Mouse (Mus musculus): ENCODE results near the gene Emp2.
"Not testable (repeated sequence)": the region's sequence is repeated elsewhere in the genome, so short reads cannot be mapped to it uniquely, and the experiment has no call there.

The Emp2 gene

DNA sequence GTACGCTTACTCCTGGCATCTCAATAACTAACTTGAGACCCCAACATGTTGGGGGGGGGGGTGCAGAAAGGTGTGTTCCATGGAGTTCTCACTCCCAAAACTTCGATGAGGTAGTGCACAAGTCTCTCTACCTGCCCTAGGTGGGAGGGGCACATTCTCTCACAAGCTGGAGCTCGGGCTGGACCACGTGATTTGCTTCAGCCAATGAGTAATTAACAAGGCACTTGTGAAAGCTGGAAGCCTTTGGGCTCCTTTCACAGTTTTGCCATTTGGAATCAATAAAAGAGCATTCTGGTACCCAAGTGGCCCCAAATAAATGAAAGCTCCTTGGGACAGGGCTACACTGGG lies 3.4 kb upstream of the Emp2 start:
- in situ Hi-C loops (cut with MboI) = no loop called here

DNA sequence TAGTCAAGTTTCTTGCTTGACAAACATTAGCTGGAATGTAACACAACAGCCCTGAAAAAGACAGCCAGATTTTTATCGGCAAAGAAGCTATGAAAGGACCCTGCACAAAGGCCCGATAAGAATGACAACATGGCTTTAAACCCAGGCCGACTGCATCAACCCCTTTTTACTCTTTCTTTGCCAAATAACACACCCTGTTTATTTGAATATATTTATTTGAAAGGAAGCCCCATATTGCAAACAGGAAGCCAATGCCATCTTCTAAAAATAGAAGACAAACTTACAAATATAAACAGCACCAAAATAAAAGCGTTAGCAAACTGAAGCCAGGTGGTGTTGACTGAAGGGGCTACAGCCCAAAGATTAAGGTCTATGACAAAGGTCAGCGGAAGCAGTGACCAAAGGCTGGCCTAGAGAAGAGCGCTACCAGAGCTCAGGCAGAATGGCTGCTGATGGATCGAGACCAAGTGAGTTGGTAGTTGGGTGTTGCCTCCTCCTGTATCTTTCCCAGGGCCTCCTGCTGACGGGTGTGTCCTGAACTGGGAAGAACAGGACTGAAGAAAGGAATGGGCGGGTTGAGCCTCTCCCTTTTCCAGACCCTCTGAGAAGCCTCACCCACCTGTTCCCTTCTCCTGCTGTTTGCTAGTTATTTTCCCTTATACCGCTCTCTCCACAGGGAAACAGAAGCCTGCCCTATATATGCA lies 2.9 kb upstream of the Emp2 start:
- in situ Hi-C loops (cut with MboI) = no loop called here

DNA sequence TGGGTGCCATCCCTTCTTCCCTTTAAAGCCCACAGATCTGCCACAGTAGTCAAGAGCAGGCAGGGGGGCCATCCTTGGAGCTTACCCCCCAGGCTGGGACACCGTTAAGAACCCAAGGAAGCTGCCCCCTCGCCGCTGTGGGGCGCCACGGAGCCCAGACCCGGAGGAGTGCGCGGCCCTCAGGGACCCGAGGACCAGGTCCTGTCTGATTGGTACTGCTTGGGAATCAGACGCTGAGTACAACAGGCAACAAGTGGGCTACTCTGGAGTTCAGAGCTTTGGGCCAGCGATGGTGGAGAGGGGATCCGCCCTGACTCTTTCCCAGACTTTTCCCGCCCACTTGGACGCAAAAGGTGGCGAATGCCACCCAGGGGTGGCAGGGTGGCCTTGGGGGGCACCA lies 542 bp downstream of the Emp2 start:
- in situ Hi-C loops (cut with MboI) = no loop called here

DNA sequence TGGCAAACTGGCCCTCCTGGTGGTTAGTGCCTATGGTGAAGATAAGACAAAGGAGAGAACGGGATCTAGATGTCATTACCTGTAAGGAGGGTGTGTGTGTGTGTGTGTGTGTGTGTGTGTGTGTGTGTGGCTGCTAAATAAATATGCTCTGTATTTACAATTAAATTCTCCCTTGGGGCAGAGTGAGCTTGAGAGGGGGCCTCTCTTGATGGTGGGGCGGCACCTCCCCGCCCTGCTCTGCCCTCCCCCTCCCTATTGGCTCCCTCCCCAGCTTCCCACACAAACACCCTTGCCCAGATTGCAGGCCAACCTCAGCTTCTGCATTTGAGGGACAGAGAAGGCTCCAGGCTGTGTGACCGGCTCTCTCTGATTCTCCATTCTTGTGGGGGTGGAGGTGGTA lies 1.8 kb downstream of the Emp2 start:
- in situ Hi-C loops (cut with MboI) = no loop called here

DNA sequence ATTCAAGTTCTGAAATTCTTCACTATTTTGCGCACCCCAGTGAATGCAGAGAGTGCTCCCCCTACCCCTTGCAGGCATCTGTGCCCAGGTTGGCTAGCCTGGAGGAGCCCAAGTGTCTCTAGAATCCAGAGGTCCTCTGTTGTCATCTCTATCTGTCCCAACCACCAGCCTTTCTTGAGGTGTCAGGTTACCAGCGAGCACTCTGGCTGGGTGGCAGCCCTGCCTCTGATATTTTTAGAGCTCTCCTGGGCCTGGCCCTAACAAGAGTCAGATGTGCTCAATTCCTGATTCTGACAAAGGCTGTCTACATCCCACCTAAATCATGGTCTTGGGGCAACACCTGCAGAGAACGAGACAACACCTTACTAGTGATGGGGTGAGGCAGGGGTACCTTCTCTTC lies 2.7 kb downstream of the Emp2 start:
- in situ Hi-C loops (cut with MboI) = no loop called here

DNA sequence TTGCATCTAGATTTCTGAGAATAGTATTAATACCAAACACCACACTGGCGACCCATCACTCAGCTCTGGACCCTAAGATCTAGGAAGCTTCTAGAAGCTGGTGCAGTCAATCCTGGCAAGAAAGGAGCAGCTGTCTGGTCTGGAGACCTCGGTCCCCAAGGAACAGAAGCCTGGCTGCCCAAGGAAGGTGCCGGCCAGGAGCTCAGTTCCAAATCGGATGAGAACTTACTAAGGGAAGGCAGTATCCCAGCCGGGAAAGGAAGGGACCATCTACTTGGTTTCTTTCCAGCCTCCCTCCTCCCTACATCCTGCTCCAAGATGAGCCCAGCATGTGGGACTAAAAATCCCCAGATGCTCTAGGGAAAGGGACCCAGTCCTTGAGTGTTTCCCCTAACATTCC lies 3.3 kb downstream of the Emp2 start:
- in situ Hi-C loops (cut with MboI) = no loop called here

DNA sequence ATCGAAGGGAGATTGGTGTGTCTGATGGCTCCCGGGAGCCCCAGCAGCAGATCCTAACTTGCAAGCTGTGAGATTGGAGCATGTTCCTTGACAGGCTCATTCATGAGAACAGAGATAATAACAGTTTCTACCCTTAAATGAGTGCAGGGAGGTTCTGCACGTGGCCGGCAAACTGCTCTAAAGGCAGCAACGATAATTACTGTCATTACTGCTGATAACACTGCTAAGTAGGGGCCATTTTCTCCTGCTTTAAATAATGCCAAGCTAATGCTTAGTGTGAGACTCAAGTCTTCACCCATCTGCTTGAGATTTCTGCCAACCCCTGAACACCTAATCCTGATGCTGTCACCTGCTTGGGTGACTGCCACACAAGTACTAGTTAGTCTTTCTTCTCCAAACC lies 6.4 kb downstream of the Emp2 start:
- in situ Hi-C loops (cut with MboI) = no loop called here

DNA sequence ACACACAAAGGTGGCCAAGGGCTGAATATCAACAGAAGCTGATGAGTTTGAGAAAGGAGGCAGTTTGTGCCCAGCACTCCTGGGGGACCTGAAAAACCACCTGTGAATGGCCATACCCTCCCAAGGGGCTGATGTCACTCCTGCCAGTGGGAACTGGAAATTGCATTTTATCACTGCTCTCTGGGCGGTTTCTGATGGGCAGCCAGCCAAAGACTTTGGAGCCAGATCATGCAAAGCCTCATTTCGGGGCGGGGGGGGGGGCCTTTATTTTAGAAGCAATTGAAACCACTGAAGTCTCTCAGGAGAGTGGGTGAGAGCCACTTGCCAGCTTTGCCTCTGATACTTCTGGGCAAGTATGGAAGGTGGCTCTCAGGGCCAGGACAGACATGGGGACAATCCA lies 7.7 kb downstream of the Emp2 start:
- in situ Hi-C loops (cut with MboI) = no loop called here

DNA sequence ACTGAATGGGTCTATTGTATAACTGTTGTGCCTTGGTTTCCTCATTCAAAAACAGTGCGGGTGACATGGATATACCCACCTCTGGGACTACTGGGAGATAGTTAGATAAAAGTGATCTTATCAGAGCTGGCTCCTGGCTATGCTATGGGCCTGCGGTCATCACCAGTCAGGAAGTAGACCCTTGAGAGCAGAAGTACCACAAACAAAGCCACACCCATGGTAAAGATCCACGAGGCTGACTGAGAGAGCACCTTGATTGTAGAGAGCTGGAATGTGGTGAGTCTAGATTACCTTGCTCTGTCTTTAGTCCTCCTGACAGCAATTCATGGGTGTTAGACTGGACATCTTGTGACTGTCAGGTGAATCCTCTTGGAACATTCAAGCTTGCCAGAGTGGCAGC lies 12.4 kb downstream of the Emp2 start:
- in situ Hi-C loops (cut with MboI) = no loop called here

DNA sequence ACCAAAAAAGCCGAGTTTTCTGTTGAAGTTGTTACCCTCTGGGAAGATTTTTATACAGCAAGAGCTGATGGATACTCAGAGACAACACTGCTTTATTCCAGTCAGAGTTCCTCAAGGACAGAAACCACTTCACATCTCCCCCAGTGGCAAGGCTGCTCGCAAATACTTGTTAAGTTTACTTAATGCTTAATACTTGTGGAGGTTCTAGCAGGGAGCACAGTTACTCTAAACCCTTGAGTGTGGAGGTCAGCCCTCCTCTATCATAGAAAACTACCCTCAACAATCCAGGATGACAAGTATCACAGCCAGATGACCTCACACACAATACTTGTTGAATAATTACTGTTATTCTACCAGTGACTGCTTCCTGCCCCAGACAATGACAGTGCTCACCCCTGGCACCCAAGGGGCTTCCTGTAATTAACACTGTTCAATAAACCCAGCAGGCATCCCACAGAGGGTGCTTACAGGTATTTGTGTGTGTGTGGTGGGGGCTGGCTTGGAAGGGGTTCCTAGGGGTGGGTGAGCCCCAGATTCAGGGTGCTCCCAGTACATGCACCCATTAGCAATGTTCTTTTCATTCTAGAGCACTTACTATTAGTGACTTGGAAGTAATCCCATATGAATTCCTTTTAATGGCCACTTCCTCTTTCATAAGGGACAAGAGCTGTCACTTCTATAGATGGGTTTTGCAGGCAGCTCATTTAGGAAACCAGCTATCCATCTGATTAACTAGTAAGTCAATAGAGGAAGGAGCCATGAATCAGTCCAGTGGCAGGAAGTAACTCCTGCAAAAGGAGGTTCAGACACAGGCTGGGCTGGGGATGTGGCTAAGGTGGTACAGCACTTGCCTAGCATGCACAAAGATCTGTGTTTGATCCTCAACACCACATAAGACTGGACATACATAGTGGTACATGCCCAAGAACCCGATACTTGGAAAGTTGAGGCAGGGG lies 13.3 kb downstream of the Emp2 start:
- in situ Hi-C loops (cut with MboI) = no loop called here

DNA sequence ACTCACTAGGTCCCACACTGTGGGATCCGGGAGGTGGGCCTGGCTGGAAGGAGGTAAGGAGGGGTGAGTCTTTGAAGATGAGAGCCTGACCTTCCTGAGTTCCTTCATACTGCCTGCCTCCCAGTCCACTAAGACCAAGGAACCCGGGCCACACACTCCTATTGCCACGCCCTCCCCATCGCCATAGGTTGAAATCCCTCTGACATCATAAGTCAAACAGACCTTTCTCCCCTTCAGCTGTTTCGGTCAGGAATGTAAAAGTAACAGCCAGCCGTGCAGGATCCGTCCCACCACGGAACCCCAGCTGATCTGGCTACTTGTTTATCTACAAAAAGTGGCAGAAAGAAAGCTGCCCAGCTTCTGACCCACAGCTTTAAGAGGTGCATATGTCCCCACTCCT lies 14.1 kb downstream of the Emp2 start:
- in situ Hi-C loops (cut with MboI) = no loop called here

DNA sequence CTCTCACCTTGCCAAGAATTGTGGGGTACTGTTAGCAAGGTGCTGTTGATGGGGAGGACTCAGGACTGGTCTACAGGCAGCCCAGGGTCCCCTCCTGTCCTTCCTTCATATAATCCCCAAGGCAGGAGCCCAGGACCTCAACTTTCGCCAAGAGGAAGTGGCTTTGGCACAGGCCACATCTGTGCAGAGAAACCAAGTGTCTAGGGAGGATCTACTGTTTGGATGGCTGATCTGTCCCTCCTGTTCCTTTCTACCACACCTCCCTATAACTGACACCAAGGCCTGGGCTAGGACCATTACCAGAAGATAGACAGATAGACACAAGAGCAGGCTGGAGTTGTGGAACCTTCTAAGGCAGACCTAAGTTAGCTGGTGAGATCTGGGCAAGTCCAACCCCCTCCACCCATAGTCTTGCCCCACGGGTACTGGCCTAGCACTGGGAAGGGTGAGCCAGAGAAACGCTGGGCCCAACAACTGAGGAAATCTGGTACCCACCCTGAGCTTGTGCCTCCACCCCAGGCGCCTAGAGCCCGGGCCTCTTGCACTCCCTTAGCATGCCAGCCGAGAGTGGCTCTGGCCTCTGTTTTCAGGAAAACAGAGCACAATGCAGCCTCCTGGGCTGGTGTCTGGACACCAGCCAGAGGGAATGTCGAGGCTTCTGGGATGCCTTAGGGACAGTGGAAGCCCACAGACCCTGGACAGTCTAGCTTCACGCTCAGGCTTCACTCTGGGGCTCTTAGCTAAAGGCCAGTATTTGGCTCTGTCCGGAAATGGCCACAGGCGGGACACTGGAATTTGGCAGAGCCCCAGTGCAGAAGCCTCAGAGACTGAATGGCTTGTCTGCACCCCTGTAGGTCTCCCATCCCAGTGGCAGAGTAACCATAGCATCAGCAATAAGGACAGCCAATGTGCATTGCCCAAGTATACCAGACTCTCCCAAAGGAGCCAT lies 15.8 kb downstream of the Emp2 start:
- in situ Hi-C loops (cut with MboI) = no loop called here

DNA sequence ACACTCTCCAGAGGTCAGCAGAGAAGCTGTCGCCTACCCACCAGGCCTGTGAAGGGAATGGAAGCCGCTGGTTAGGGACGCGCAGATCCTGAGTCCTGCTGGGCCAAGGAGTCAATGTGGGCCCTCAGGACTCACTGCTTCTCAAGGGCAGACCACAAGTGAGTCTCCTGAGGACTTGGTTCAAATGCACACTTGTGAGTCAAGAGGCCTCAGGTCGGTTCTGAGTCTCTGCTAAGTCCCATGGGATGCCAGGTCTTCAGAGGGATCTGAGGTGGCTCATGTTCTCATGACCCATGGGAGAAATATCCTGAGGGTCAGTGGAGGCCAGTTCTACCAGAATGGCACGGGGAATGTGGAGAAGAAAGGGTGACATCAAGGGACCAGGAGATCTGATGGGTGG lies 25.7 kb downstream of the Emp2 start:
- in situ Hi-C loops (cut with MboI) = no loop called here

DNA sequence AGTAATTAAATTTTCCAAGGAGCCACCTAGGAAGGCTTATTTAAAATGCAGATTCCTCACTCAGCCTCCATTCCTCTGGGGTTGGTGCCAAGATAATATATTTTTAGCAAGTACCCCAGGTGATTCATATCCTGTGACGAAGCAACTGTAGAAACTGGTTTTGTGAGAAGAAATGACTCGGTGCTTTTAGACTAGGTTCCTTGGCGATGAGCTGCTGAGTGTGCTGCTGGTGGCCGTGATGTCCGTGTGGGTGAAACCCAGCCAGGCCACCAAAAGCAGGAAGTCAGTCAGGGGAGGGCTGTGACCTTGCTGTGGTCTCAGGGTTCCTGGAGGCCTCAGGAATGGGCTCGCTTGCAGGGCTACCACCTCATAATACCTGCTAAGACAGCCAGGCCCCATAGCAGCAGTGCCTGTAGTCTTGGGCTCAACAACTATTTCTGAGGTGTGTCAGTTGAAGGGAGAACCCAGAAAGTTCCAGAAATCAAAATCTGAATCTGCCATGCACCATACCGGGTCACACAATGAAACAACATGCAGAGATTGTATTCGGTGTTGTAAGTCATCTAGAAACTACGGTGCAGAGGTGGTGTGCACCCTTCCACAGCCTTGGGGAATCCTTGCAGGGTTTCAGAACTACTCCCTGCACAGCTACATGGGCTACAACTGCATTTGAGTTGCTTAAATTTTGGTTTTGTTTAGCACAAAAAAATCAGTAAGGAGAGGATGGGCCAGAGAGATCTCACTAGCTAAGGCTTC lies 27.1 kb downstream of the Emp2 start:
- in situ Hi-C loops (cut with MboI) = no loop called here

DNA sequence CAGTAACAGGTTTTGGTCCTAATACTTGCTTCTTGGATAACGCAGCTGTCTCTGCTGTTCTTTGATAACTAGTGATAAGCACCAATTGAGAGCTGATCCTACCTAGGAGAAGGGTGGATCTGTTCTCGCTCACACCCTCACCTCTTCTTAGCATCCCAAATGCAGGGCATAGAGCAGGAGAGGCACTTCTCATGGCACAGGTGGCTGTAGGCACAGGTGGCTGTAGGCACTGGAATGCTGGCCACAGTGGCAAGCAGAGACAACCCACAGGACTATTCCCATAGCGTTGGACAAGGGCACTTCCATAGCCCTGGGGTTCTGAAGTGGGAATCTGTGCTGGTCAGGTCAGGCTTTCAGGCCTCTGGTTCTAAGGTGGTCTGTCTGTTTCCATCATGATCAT lies 31.9 kb downstream of the Emp2 start:
- in situ Hi-C loops (cut with MboI) = no loop called here

DNA sequence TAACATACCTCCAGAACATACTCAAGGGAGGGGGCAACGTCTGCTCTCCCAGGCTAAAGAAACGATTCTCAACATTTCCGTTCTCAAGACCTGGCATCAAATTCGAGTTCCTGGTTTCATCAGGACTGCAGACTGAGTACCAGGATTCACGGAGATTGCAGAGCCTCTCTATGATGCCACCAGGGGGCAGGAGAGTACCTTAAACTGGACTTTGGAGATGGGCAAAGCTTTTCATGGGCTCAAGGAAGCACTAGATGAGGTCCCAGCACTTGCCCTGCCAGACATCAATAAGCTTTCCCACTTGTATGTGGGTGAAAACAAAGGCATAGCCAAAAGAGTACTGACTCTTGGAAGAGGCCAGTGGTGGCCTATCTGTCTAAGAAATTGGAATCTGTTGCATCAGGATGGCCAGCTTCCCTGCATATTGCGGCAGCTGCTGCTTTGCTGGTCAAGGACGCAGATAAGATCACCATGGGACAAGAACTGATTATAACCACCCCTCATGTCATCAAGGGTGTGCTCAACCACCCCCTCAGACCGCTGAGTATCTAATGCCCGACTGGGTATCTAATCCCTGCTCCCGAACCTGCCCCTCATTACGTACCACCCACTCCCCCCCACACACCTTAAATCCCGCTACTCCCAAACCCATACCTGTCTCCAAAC lies 33.3 kb downstream of the Emp2 start:
- in situ Hi-C loops (cut with MboI) = no loop called here

DNA sequence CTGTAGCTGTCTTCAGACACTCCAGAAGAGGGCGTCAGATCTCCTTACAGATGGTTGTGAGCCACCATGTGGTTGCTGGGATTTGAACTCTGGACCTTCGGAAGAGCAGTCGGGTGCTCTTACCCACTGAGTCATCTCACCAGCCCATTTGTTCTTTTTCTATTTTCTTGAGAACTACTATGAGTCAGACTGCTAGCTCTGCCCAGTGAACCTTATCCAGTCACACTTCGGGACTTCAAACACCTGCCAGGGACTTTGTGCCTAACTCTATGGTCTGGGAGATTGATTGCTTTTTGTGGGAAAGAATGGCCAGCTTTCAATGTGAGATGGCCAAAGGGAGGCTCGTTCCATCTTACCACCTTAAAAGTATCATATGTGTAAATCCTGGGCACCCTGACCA lies 37.0 kb downstream of the Emp2 start:
- in situ Hi-C loops (cut with MboI) = not testable (repeated sequence)

DNA sequence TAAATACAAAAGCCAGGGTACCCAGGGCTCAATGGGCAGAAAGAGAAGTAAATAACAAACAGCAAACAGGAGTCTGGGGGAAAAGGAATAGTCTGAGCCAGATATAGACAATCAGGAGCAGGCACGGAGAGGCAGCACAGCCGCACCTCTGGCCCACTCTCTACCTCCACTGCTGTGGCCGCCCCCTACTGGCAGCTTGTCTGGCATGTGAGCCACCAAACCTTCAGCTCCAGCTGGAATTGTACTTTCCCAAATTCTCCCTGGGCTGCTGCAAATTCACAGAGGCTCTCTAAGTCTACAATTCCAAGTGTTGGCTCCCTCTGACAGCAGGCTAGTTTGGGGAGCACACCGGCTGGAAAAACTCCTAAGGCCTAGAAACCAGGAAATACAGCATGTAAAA lies 39.3 kb downstream of the Emp2 start:
- in situ Hi-C loops (cut with MboI) = no loop called here

DNA sequence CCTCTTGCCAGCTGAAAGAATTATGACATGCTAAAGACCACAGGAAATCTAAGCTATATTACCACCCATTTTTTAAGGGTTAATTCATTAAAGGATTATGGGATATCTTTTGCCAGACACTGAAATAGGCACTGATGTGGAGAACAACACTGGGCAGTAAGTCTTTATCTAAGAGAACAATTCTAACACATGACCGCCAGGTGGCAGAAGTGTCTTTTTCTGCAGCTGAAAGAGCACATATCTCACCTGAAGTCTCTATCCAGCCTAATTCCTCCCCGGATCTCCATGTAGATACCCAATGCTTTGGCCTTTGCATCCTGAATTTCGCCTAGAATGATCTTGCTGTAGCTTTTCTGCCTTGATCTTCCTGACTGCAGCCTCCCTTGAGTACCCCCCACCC lies 41.5 kb downstream of the Emp2 start:
- in situ Hi-C loops (cut with MboI) = no loop called here

DNA sequence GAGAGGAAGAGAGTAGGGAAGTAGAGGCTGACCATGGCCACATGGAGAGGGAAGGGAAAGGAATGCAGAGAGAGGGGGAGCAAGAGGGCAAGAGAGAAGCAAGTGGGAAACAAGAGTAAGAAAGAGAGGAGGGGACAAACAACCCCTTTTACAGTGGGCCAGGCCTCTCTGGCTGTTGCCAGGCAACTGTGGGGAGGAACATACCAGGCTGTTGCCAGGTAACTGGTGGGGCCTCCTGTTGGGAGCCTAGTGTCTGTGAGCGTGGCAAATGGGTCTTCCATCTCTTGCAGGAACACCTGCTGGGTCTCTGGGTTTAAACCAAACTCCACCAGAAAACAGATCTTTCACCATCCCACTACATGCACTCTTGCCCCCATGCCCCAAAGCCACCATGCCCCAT lies 59.8 kb downstream of the Emp2 start:
- in situ Hi-C loops (cut with MboI) = no loop called here

DNA sequence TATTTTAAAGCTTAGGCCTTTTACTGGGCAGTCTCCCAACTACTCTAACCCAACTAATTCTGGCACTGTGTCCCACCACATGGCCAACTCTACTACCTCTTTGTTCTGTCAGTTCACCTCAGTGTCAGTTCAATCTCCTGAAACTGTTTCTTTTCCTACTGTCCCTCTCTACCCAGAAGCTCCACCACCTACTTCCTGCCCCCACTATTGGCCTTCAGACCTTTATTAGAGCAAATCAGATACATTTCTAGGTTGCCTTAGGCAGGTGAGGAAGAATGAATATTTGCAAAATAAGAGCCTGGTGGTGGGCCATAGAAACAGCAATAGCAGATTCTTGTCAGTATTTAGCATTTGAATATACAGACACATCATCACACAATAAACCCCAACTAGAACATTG lies 77.2 kb downstream of the Emp2 start:
- in situ Hi-C loops (cut with MboI) = no loop called here
